Mouse (Mus musculus) cerebellum, postnatal 36 days (tissue): Measurements from ENCODE around the gene Rhobtb1.

Source experiments
- DNase-seq, 2 experiments: peaks; one replicate each; pipeline ENCODE4 v3.0.0; 2021 to 2022; ENCODE audit warnings: mixed read lengths in 2 of 2

Rhobtb1 gene

GRCm38 (mm10) chr10:69151045-69151444 is at the start of gene Rhobtb1:
Gene Rhobtb1, plus strand, starts transcription at chr10:69151434.
- DNase-seq, result no peak

- peak; percentile 17 to 24 for DNase-seq
Measured at GRCm38 (mm10) chr10:69101988-69102387, 49.2 kb upstream of the Rhobtb1 start.

GRCm38 (mm10) chr10:69104143-69104882 is 46.9 kb upstream of the Rhobtb1 start:
- no peak for DNase-seq

GRCm38 (mm10) chr10:69104883-69105225 is 46.4 kb upstream of the Rhobtb1 start:
- no peak for DNase-seq

GRCm38 (mm10) chr10:69106796-69107195 is 44.4 kb upstream of the Rhobtb1 start:
- DNase-seq, result no peak

- no peak for DNase-seq
Measured at GRCm38 (mm10) chr10:69107253-69107652, 44.0 kb upstream of the Rhobtb1 start.

GRCm38 (mm10) chr10:69114384-69114783 is 36.9 kb upstream of the Rhobtb1 start:
- DNase-seq, result no peak

GRCm38 (mm10) chr10:69117996-69118395 is 33.2 kb upstream of the Rhobtb1 start:
- no peak for DNase-seq

GRCm38 (mm10) chr10:69118893-69119292 is 32.3 kb upstream of the Rhobtb1 start:
- DNase-seq, result no peak

- DNase-seq, result no peak
Measured at GRCm38 (mm10) chr10:69119456-69119855, 31.8 kb upstream of the Rhobtb1 start.

GRCm38 (mm10) chr10:69126546-69126945 is 24.7 kb upstream of the Rhobtb1 start:
- no peak for DNase-seq

- no peak for DNase-seq
Measured at GRCm38 (mm10) chr10:69128531-69128930, 22.7 kb upstream of the Rhobtb1 start.

GRCm38 (mm10) chr10:69130613-69131012 is 20.6 kb upstream of the Rhobtb1 start:
- DNase-seq, result no peak

GRCm38 (mm10) chr10:69134356-69134755 is 16.9 kb upstream of the Rhobtb1 start:
- DNase-seq, result no peak

GRCm38 (mm10) chr10:69136241-69136828 is 14.9 kb upstream of the Rhobtb1 start:
- no peak for DNase-seq

- no peak for DNase-seq
Measured at GRCm38 (mm10) chr10:69149252-69149651, 2.0 kb upstream of the Rhobtb1 start.

GRCm38 (mm10) chr10:69152971-69153370 is 1.7 kb downstream of the Rhobtb1 start:
- no peak for DNase-seq

GRCm38 (mm10) chr10:69155428-69156175 is 4.4 kb downstream of the Rhobtb1 start:
- no peak for DNase-seq

- DNase-seq, result no peak
Measured at GRCm38 (mm10) chr10:69156462-69156861, 5.2 kb downstream of the Rhobtb1 start.

- no peak for DNase-seq
Measured at GRCm38 (mm10) chr10:69157471-69157870, 6.2 kb downstream of the Rhobtb1 start.

GRCm38 (mm10) chr10:69160877-69161276 is 9.6 kb downstream of the Rhobtb1 start:
- no peak for DNase-seq

GRCm38 (mm10) chr10:69161503-69161902 is 10.3 kb downstream of the Rhobtb1 start:
- DNase-seq, result no peak

GRCm38 (mm10) chr10:69162577-69162976 is 11.3 kb downstream of the Rhobtb1 start:
- no peak for DNase-seq

GRCm38 (mm10) chr10:69163216-69163615 is 12.0 kb downstream of the Rhobtb1 start:
- no peak for DNase-seq
